Comparison of ENCODE assay signal across 17 mouse cellular contexts in the genomic region with DNA sequence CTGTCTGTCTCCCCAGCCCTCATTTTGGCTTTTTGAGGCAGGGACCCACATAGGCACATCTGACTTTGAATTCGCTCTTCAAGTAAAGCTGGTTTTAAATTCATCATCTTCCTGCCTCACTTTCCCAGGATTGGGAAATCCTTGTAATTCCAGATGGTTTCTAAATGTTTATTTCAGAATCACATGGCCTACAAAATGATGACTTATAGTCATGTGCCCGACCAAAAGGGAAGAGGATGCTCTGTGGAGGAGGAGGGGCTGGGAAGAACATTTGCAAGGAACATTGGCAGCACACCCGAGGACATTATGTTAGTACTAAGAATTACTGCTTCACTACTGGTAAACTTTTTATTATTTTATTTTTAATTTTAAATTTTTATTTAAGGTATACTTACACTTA. TPM values are rescaled to one million over a fixed set of nuclear protein-coding genes. Genes with fewer than 3 reads are reported as not detected.
DNase-seq lines count a peak whose midpoint lies in the region; ATAC-seq and TF ChIP-seq lines count a peak whose summit lies in the region.
"Had no signal": no experiment of that assay in that cellular context is flagged by ENCODE, and none has a peak within 500 bp of the region (broad histone marks: within the 10 kb centered on the region; RNA-seq: fewer than 3 reads in every experiment).

No protein-coding gene starts in this region.

- no peak for DNase-seq in gastrocnemius, adult 2 months
- no peak for DNase-seq in gastrocnemius, postnatal 14 days
- peak; percentile 62 for DNase-seq in layer of hippocampus, adult 9-11 months
- no peak for DNase-seq in layer of hippocampus, postnatal 36 days
- peak; percentile 86 for DNase-seq in 3T3-L1 (ENCODE audit: low read depth, low spot score)
- DNase-seq in fibroblast of lung, adult 2 months (ENCODE audit: low read depth) = peak; percentile 53
- DNase-seq: adrenal gland, postnatal 25 days; forebrain, postnatal 0 days had no signal

- TF ChIP-seq CTCF in gastrocnemius, adult 2 months (IDR thresholded peaks at IDR 0.05) = no peak

- H3K4me1 ChIP-seq in kidney, embryonic 14.5 days (ENCODE audit: control insufficient read depth, insufficient read depth, low read length) = no peaks in the 10 kb centered on the region
- H3K4me1 ChIP-seq: embryonic facial prominence, embryonic 15.5 days; hindbrain, embryonic 12.5 days; neural tube, embryonic 13.5 days had no signal

- H3K9ac ChIP-seq in kidney, embryonic 14.5 days (ENCODE audit: low read depth, low read length) = no peak overlapping the region
- H3K9ac ChIP-seq: embryonic facial prominence, embryonic 15.5 days; forebrain, postnatal 0 days; heart, embryonic 13.5 days; hindbrain, embryonic 12.5 days; intestine, embryonic 15.5 days; neural tube, embryonic 13.5 days had no signal

- 72% methylated on average over 3 of the region's 3 CpGs for WGBS in kidney, embryonic 14.5 days

- intact Hi-C loops in gastrocnemius, adult 2 months (cut with DNase I) = no loop called here
- intact Hi-C loops in gastrocnemius, postnatal 14 days (cut with DNase I; ENCODE audit: low total_unique reads) = no loop called here

- no peak for ATAC-seq in granulocyte monocyte progenitor cell, adult 5-6 weeks (replicated peaks; ENCODE audit: poor library complexity, severe bottlenecking)
- ATAC-seq in kidney, embryonic 14.5 days (ENCODE audit: low FRiP score, low TSS enrichment) = no peak
- ATAC-seq: forebrain, postnatal 0 days; intestine, embryonic 15.5 days; midbrain, embryonic 16.5 days had no signal

- no peaks in the 10 kb centered on the region for H3K27me3 ChIP-seq in kidney, embryonic 14.5 days (ENCODE audit: control insufficient read depth, insufficient read depth, low read length)
- H3K27me3 ChIP-seq: embryonic facial prominence, embryonic 15.5 days; heart, embryonic 13.5 days; hindbrain, embryonic 12.5 days; intestine, embryonic 15.5 days; neural tube, embryonic 13.5 days had no signal

- H3K9me3 ChIP-seq in kidney, embryonic 14.5 days (ENCODE audit: control insufficient read depth, low read length) = no peaks in the 10 kb centered on the region
- H3K9me3 ChIP-seq: embryonic facial prominence, embryonic 15.5 days; heart, embryonic 13.5 days; hindbrain, embryonic 12.5 days; intestine, embryonic 15.5 days; neural tube, embryonic 13.5 days had no signal

- H3K36me3 ChIP-seq in kidney, embryonic 14.5 days (ENCODE audit: control insufficient read depth, insufficient read depth, low read length) = no peaks in the 10 kb centered on the region
- H3K36me3 ChIP-seq: embryonic facial prominence, embryonic 15.5 days; G1E; heart, embryonic 13.5 days; hindbrain, embryonic 12.5 days; intestine, embryonic 15.5 days; neural tube, embryonic 13.5 days had no signal

- H3K4me2 ChIP-seq in kidney, embryonic 14.5 days (replicated peaks; ENCODE audit: low read depth, low read length) = no peak overlapping the region
- H3K4me2 ChIP-seq: embryonic facial prominence, embryonic 15.5 days; heart, embryonic 13.5 days; hindbrain, embryonic 12.5 days; intestine, embryonic 15.5 days; neural tube, embryonic 13.5 days had no signal

- no peak overlapping the region for H3K4me3 ChIP-seq in gastrocnemius, adult 2 months
- no peak overlapping the region for H3K4me3 ChIP-seq in kidney, embryonic 14.5 days (ENCODE audit: low read length)
- H3K4me3 ChIP-seq: embryonic facial prominence, embryonic 15.5 days; heart, embryonic 13.5 days; hindbrain, embryonic 12.5 days; intestine, embryonic 15.5 days; neural tube, embryonic 13.5 days had no signal

- H3K27ac ChIP-seq in gastrocnemius, adult 2 months = peak overlapping the region; percentile 71
- H3K27ac ChIP-seq in kidney, embryonic 14.5 days (ENCODE audit: low read depth, low read length) = no peak overlapping the region
- H3K27ac ChIP-seq: embryonic facial prominence, embryonic 15.5 days; hindbrain, embryonic 12.5 days; neural tube, embryonic 13.5 days had no signal

RNA-seq across cellular contexts. Expression of a gene that starts 31.8 kb away (rescaled TPM):
- total RNA-seq in gastrocnemius, adult 2 months (2021) = 10 to 100 TPM in 1 of 2 experiments, 1 to 10 TPM in 1; 4.5 to 11.6 TPM
- 1 to 10 TPM; 6.7 to 9.7 TPM for total RNA-seq in gastrocnemius, postnatal 14 days (2021)
- 10 to 100 TPM; 27.5 to 29.0 TPM for total RNA-seq in layer of hippocampus, postnatal 36 days (2021)
- 11.6 and 18.4 TPM in 2 replicates for total RNA-seq in granulocyte monocyte progenitor cell, adult 5-6 weeks (2014; fragmentation: Nextera tagmentation)
- total RNA-seq in granulocyte monocyte progenitor cell, adult 5-6 weeks (2017) = 6.7 and 6.9 TPM in 2 replicates
- 7.9 and 9.1 TPM in 2 replicates for polyA plus RNA-seq in kidney, embryonic 14.5 days (2014; fragmentation: Nextera tagmentation; extraction: Ambion mirVana)

RNA-seq across cellular contexts. Expression of a gene that starts 48.5 kb away (rescaled TPM):
- total RNA-seq in gastrocnemius, adult 2 months (2021) = 1 to 10 TPM; 3.3 to 4.2 TPM
- total RNA-seq in gastrocnemius, postnatal 14 days (2021) = 1 to 10 TPM; 2.5 to 3.0 TPM
- 10 to 100 TPM; 48.8 to 49.4 TPM for total RNA-seq in layer of hippocampus, postnatal 36 days (2021)
- total RNA-seq in granulocyte monocyte progenitor cell, adult 5-6 weeks (2014; fragmentation: Nextera tagmentation) = 0.11 and 1.1 TPM in 2 replicates
- 0.57 TPM in 1 of 2 replicates, not detected in the other for total RNA-seq in granulocyte monocyte progenitor cell, adult 5-6 weeks (2017)
- polyA plus RNA-seq in kidney, embryonic 14.5 days (2014; fragmentation: Nextera tagmentation; extraction: Ambion mirVana) = 23.1 and 27.8 TPM in 2 replicates

Comparison
In these comparisons a context has a peak if more than half of its experiments do, and no peak if none do; other contexts are left out.
1. DNase-seq: peak in layer of hippocampus, adult 9-11 months (single experiment), 3T3-L1 (single experiment) and fibroblast of lung, adult 2 months (single experiment); none in gastrocnemius, adult 2 months (single experiment), gastrocnemius, postnatal 14 days (single experiment) and layer of hippocampus, postnatal 36 days (0 of 2).
2. RNA of a gene that starts 48.5 kb away (total RNA-seq): 48.8 to 49.4 TPM in layer of hippocampus, postnatal 36 days; 3.3 to 4.2 TPM in gastrocnemius, adult 2 months, 2.5 to 3.0 TPM in gastrocnemius, postnatal 14 days and 0.11 to 1.1 TPM in granulocyte monocyte progenitor cell, adult 5-6 weeks; every median in the first group is over 4 times any median in the second.